Mouse (Mus musculus) myocyte (in vitro differentiated cells): Measurements from ENCODE around the gene Bcdin3d. TPM values are rescaled to one million over a fixed set of nuclear protein-coding genes. Genes with fewer than 3 reads are reported as not detected.

Experiments used
- H3K27me3 ChIP-seq: one replicate; pipeline ENCODE4 v1.6.1; 2011; ENCODE audit not compliant: control insufficient read depth, insufficient read depth, insufficient read length
- H3K36me3 ChIP-seq: one replicate; pipeline ENCODE4 v1.6.1; 2011; ENCODE audit not compliant: control insufficient read depth, insufficient read depth
- H3K4me2 ChIP-seq: one replicate; pipeline ENCODE4 v1.6.1; 2011; ENCODE audit warnings: low read depth, control low read depth
- H3K4me3 ChIP-seq: one replicate; pipeline ENCODE4 v1.5.1; 2011; ENCODE audit warnings: mild to moderate bottlenecking, control low read depth, moderate library complexity
- H3K79me2 ChIP-seq: one replicate; pipeline ENCODE4 v1.6.1; 2011; ENCODE audit not compliant: control insufficient read depth, insufficient read depth
- H3ac ChIP-seq: one replicate; pipeline ENCODE4 v1.6.1; 2011; ENCODE audit not compliant: control insufficient read depth, insufficient read length
- CEBPB ChIP-seq: IDR thresholded peaks from 2 replicates; pipeline ENCODE4 v1.6.1; 2011; ENCODE audit warnings: mild to moderate bottlenecking, moderate library complexity; ENCODE audit not compliant: poor library complexity, insufficient read depth, severe bottlenecking
- E2F4 ChIP-seq: IDR thresholded peaks from one replicate; pipeline ENCODE4 v1.6.1; 2011; ENCODE audit warnings: mild to moderate bottlenecking, control low read depth, moderate library complexity; ENCODE audit not compliant: insufficient read depth
- MAX ChIP-seq: IDR thresholded peaks from one replicate; pipeline ENCODE4 v1.6.1; 2011; ENCODE audit warnings: low read depth, mild to moderate bottlenecking, control low read depth
- MYOD1 ChIP-seq, 3 experiments: IDR thresholded peaks; one replicate each; pipeline ENCODE4 v1.6.1; 2011; ENCODE audit warnings: control low read depth in 2 of 3, low read depth in 2 of 3, mild to moderate bottlenecking in 2 of 3, moderate library complexity in 1 of 3; ENCODE audit not compliant: insufficient read length in 2 of 3, control insufficient read depth in 1 of 3
- MYOG ChIP-seq, 3 experiments: IDR thresholded peaks; one replicate each; pipeline ENCODE4 v1.6.1; 2011; ENCODE audit warnings: control low read depth in 2 of 3, low read depth in 2 of 3, mild to moderate bottlenecking in 2 of 3; ENCODE audit not compliant: insufficient read length in 2 of 3, control insufficient read depth in 1 of 3, insufficient read depth in 1 of 3
- POLR2A ChIP-seq: IDR thresholded peaks from one replicate; pipeline ENCODE4 v1.6.1; 2011; ENCODE audit warnings: low read depth, mild to moderate bottlenecking, control low read depth, moderate library complexity; ENCODE audit not compliant: insufficient read length
- POLR2AphosphoS2 ChIP-seq: IDR thresholded peaks from one replicate; pipeline ENCODE4 v1.6.1; 2011; ENCODE audit warnings: low read depth, control low read depth; ENCODE audit not compliant: insufficient read length
- REST ChIP-seq: IDR thresholded peaks from one replicate; pipeline ENCODE4 v1.6.1; 2011; ENCODE audit warnings: mild to moderate bottlenecking, control low read depth, moderate library complexity; ENCODE audit not compliant: insufficient read depth, insufficient read length
- SRF ChIP-seq: IDR thresholded peaks from one replicate; pipeline ENCODE4 v1.6.1; 2011; ENCODE audit warnings: low read depth; ENCODE audit not compliant: control insufficient read depth, insufficient read length
- TCF12 ChIP-seq: IDR thresholded peaks from one replicate; pipeline ENCODE4 v1.6.1; 2011; ENCODE audit warnings: mild to moderate bottlenecking, control low read depth; ENCODE audit not compliant: poor library complexity, insufficient read depth, severe bottlenecking
- TCF3 ChIP-seq: IDR thresholded peaks from one replicate; pipeline ENCODE4 v1.6.1; 2011; ENCODE audit warnings: low read depth, control low read depth; ENCODE audit not compliant: insufficient read length
- USF1 ChIP-seq: IDR thresholded peaks from one replicate; pipeline ENCODE4 v1.6.1; 2011; ENCODE audit warnings: low read depth, mild to moderate bottlenecking, control low read depth, moderate library complexity
- polyA plus RNA-seq: library from polyadenylated mRNA; unstranded; fragments of >200 nt; fragmentation: generic; extraction: Trizol; gene quantifications from one replicate; pipeline ENCODE4 v1.2.1, GENCODE M21; 2012; ENCODE audit warnings: missing spikeins

Gene Bcdin3d
- polyA plus RNA-seq, 1 experiment: 11.8 TPM

GRCm38 (mm10) chr15:99470224-99470761 lies 4.2 kb downstream of the Bcdin3d start:
- Histone ChIP-seq H3K36me3 (no peaks in the 10 kb centered on the region), H3K79me2 (peaks cover 12% of the 10 kb centered on the region), H3ac (no peak overlapping the region), H3K27me3 (no peaks in the 10 kb centered on the region), H3K4me2 (no peak overlapping the region), H3K4me3 (no peak overlapping the region)
- TF ChIP-seq MYOD1 (IDR thresholded peaks at IDR 0.05; ENCODE audit: control insufficient read depth in 1 of 3, insufficient read length in 2 of 3, low read depth in 2 of 3) (no peak), MYOG (IDR thresholded peaks at IDR 0.05; ENCODE audit: control insufficient read depth in 1 of 3, insufficient read depth in 1 of 3, insufficient read length in 2 of 3, low read depth in 2 of 3) (no peak), REST (no peak), SRF (no peak), TCF12 (no peak), CEBPB (no peak), TCF3 (no peak), USF1 (no peak), E2F4 (no peak), POLR2AphosphoS2 (no peak)

GRCm38 (mm10) chr15:99469736-99470135 lies 4.8 kb downstream of the Bcdin3d start:
- H3ac ChIP-seq: no peak overlapping the region
- peaks cover 12% of the 10 kb centered on the region for H3K79me2 ChIP-seq
- no peak overlapping the region for H3K4me2 ChIP-seq
- TF ChIP-seq CEBPB: no peak
- TF ChIP-seq POLR2AphosphoS2: no peak
- no peak for TF ChIP-seq MYOG (IDR thresholded peaks at IDR 0.05; ENCODE audit: control insufficient read depth in 1 of 3, insufficient read depth in 1 of 3, insufficient read length in 2 of 3, low read depth in 2 of 3)
- no peak for TF ChIP-seq MYOD1 (IDR thresholded peaks at IDR 0.05; ENCODE audit: control insufficient read depth in 1 of 3, insufficient read length in 2 of 3, low read depth in 2 of 3)
- TF ChIP-seq USF1: no peak
- TF ChIP-seq REST: no peak
- TF ChIP-seq E2F4: no peak
- TF ChIP-seq SRF: no peak
- TF ChIP-seq TCF12: no peak
- TF ChIP-seq POLR2A: no peak
- TF ChIP-seq TCF3: no peak
- no peak for TF ChIP-seq MAX
- no peaks in the 10 kb centered on the region for H3K36me3 ChIP-seq
- no peaks in the 10 kb centered on the region for H3K27me3 ChIP-seq
- H3K4me3 ChIP-seq: no peak overlapping the region

GRCm38 (mm10) chr15:99469067-99469466 lies 5.5 kb downstream of the Bcdin3d start:
- no peak overlapping the region for H3K4me2 ChIP-seq
- TF ChIP-seq SRF: no peak
- no peak for TF ChIP-seq TCF3
- TF ChIP-seq TCF12: peak; percentile 1
- TF ChIP-seq POLR2A: peak; percentile 13
- peak in 2 of 3 experiments; percentile 40 to 42 for TF ChIP-seq MYOD1 (IDR thresholded peaks at IDR 0.05; ENCODE audit: control insufficient read depth in 1 of 3, insufficient read length in 2 of 3, low read depth in 2 of 3)
- peak; percentile 24 for TF ChIP-seq POLR2AphosphoS2
- TF ChIP-seq CEBPB: no peak
- no peak for TF ChIP-seq E2F4
- TF ChIP-seq USF1: peak; percentile 91
- no peak for TF ChIP-seq MYOG (IDR thresholded peaks at IDR 0.05; ENCODE audit: control insufficient read depth in 1 of 3, insufficient read depth in 1 of 3, insufficient read length in 2 of 3, low read depth in 2 of 3)
- TF ChIP-seq REST: no peak
- peak; percentile 87 for TF ChIP-seq MAX
- H3K36me3 ChIP-seq: no peaks in the 10 kb centered on the region
- no peaks in the 10 kb centered on the region for H3K27me3 ChIP-seq
- H3ac ChIP-seq: no peak overlapping the region
- no peak overlapping the region for H3K4me3 ChIP-seq
- peaks cover 12% of the 10 kb centered on the region for H3K79me2 ChIP-seq

GRCm38 (mm10) chr15:99463194-99463593 lies 11.3 kb downstream of the Bcdin3d start:
- Histone ChIP-seq H3K79me2 (peaks cover 6% of the 10 kb centered on the region), H3ac (no peak overlapping the region), H3K27me3 (no peaks in the 10 kb centered on the region), H3K4me2 (no peak overlapping the region), H3K36me3 (peaks cover 3% of the 10 kb centered on the region), H3K4me3 (no peak overlapping the region)
- TF ChIP-seq USF1: no peak
- TF ChIP-seq MYOG (IDR thresholded peaks at IDR 0.05; ENCODE audit: control insufficient read depth in 1 of 3, insufficient read depth in 1 of 3, insufficient read length in 2 of 3, low read depth in 2 of 3): no peak
- TF ChIP-seq TCF12: no peak
- no peak for TF ChIP-seq MYOD1 (IDR thresholded peaks at IDR 0.05; ENCODE audit: control insufficient read depth in 1 of 3, insufficient read length in 2 of 3, low read depth in 2 of 3)
- no peak for TF ChIP-seq POLR2A
- no peak for TF ChIP-seq MAX
- no peak for TF ChIP-seq REST
